Mouse (Mus musculus) CH12.LX (cell line): Measurements from ENCODE around the gene Fgfr2.

Experiments used
- BHLHE40 ChIP-seq: IDR thresholded peaks from 2 replicates; pipeline ENCODE4 v1.6.1; 2011; ENCODE audit warnings: mild to moderate bottlenecking, low read depth, low read length, improper control_type of control experiment
- CHD1 ChIP-seq: IDR thresholded peaks from 2 replicates; pipeline ENCODE4 v1.6.1; 2012; ENCODE audit warnings: low read depth, low read length, improper control_type of control experiment, inconsistent platforms
- CTCF ChIP-seq, 2 experiments: IDR thresholded peaks in 1 of 2; conservative IDR thresholded peaks in 1 of 2; 2 replicates each; pipeline ENCODE4 v1.5.1; 2011 to 2012; ENCODE audit warnings: low read depth in 2 of 2, low read length in 2 of 2, improper control_type of control experiment in 1 of 2, inconsistent platforms in 1 of 2, mild to moderate bottlenecking in 1 of 2, moderate library complexity in 1 of 2
- EP300 ChIP-seq: IDR thresholded peaks from 2 replicates; pipeline ENCODE4 v1.6.1; 2011; ENCODE audit warnings: low read length, improper control_type of control experiment
- GABPA ChIP-seq: IDR thresholded peaks from 2 replicates; pipeline ENCODE4 v1.6.1; 2012; ENCODE audit warnings: low read depth, low read length, improper control_type of control experiment, inconsistent platforms; ENCODE audit not compliant: insufficient replicate concordance
- JUN ChIP-seq: IDR thresholded peaks from 2 replicates; pipeline ENCODE4 v1.6.1; 2011; ENCODE audit warnings: low read depth, mild to moderate bottlenecking, low read length, improper control_type of control experiment, moderate library complexity; ENCODE audit not compliant: insufficient read depth
- KAT2A ChIP-seq: IDR thresholded peaks from 2 replicates; pipeline ENCODE4 v1.6.1; 2012; ENCODE audit warnings: low read length, improper control_type of control experiment, inconsistent platforms; ENCODE audit not compliant: insufficient replicate concordance
- MEF2A ChIP-seq: IDR thresholded peaks from 2 replicates; pipeline ENCODE4 v1.6.1; 2014; ENCODE audit warnings: low read depth, mild to moderate bottlenecking, inconsistent platforms, low read length, improper control_type of control experiment, borderline replicate concordance
- MXI1 ChIP-seq: IDR thresholded peaks from 2 replicates; pipeline ENCODE4 v1.6.1; 2011; ENCODE audit warnings: mild to moderate bottlenecking, low read depth, low read length, improper control_type of control experiment
- NRF1 ChIP-seq: IDR thresholded peaks from 2 replicates; pipeline ENCODE4 v1.6.1; 2014; ENCODE audit warnings: low read depth, mild to moderate bottlenecking, inconsistent platforms, low read length, improper control_type of control experiment, moderate library complexity
- POLR2A ChIP-seq: IDR thresholded peaks from 2 replicates; pipeline ENCODE4 v1.6.1; 2011; ENCODE audit warnings: low read depth, mild to moderate bottlenecking, improper control_type of control experiment, low read length
- SMC3 ChIP-seq: IDR thresholded peaks from 2 replicates; pipeline ENCODE4 v1.6.1; 2011; ENCODE audit warnings: low read depth, low read length, improper control_type of control experiment
- UBTF ChIP-seq: IDR thresholded peaks from 2 replicates; pipeline ENCODE4 v1.6.1; 2012; ENCODE audit warnings: low read depth, mild to moderate bottlenecking, inconsistent platforms, low read length, improper control_type of control experiment, moderate library complexity
- USF2 ChIP-seq: conservative IDR thresholded peaks from 2 replicates; pipeline ENCODE4 v1.6.1; 2011; ENCODE audit warnings: low read depth, low read length, improper control_type of control experiment

- TF ChIP-seq CTCF (conservative IDR thresholded peaks at IDR 0.05 in 1 of 2, IDR thresholded peaks at IDR 0.05 in 1 of 2; ENCODE audit: low read depth in 2 of 2, low read length in 2 of 2) (no peak), UBTF (peak; percentile 94), BHLHE40 (no peak), CHD1 (0 out of 2 replicates have a peak, but pooled peaks have one; percentile 48), EP300 (no peak), SMC3 (no peak), MEF2A (no peak), GABPA (no peak), POLR2A (no peak), KAT2A (no peak), MXI1 (peak; percentile 16; the same call in 1 of the 2 replicates), USF2 (no peak), JUN (no peak), NRF1 (no peak)
Measured at GRCm38 (mm10) chr7:131554341-131555180, 1568.6 kb downstream of the Fgfr2 start.
